Mouse (Mus musculus) ovary, postnatal 36 days (tissue): ENCODE data around the gene Pepd.
"Not testable (repeated sequence)": the region's sequence is repeated elsewhere in the genome, so short reads cannot be mapped to it uniquely, and the experiment has no call there.

Source experiments
- DNase-seq: peaks from one replicate; pipeline ENCODE4 v3.0.0; 2022; ENCODE audit warnings: low spot score, mixed read lengths

Pepd gene

DNA sequence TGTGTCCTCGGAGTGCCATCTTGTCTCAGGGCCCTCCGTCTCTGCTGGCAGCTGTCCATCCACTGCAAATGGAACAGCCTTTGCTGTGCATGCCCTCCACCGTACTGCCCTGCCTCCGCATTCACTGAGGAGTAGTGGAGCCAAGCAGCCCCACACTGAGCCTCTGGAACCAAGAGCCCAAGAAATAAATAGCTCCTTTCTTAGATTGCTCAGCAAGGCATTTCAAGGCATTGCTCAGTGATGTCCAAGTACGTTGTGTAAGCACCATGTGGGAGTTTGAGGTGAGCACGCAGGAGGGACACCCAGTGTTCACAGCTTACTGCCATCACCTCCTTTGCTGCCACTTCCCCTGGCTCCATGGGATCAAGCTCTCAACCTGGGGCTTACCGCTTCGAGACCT, 20.5 kb downstream of the Pepd start:
- no peak for DNase-seq

DNA sequence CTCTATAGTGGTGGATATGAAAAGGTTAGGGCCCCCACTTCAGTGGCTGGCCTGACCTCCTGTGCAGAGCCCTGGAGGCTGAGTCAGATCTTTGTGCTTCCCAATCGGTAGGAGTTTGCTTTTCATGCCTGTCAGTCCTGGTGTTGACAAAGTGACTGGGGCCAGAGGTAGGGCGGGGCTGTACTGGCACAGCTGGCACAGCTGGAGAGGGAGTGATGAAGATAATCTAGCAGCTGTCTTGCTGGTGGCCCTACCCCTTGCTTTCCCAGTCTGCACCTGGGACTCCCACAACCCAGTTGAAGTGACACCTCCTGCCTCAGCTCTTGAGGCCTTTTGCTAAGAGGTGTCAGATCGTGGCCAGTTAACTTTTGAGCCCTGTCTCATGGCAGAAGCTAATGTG, 21.0 kb downstream of the Pepd start:
- DNase-seq = no peak

DNA sequence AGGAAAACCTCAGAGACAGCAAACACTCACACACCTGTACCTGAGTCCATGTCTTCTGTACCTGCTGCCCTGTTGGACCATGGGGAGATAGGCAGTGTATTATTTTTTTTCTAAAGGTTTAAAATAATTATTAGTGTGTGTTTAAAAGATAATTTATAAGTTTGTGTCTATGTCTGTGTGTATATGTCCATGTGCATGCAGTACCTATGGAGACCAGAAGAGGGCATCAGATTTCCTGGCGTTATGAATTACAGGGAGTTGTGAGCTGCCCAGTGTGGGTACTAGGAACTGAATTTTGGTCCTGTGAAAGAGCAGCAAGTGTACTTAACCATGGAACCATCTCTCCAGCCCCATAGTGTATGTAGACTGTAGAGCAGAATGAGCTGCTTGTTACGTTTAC, 24.2 kb downstream of the Pepd start:
- no peak for DNase-seq

DNA sequence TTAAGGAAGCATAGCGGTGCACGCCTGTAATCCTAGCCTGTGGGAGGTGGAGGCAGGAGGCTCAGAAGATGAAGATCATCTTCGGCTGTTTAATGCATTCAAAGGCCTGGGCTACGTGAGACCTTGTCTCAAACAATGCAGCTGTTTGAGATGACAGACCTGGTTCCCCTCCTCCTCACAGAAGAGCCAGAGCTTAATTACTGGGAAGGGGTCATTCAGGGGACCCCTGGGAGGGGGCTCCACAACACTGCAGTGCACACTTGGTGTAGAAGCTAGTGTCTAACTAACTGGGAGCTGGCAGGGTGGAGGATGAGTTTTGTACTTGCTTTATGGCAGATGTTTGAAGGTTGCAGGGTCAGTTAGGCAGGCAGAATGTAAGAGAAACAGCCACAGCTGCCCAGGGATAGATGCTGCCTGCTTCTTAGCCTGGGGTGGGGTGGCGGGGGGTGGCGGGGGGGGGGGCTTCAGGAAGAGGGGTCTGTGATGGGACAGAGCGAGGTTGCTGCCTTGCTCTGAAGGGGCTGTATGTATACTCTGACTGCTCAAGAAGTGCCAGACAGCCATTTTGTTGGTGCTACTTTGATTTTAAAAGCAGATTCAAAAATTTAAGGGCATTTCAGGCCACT, 26.6 kb downstream of the Pepd start:
- no peak for DNase-seq

DNA sequence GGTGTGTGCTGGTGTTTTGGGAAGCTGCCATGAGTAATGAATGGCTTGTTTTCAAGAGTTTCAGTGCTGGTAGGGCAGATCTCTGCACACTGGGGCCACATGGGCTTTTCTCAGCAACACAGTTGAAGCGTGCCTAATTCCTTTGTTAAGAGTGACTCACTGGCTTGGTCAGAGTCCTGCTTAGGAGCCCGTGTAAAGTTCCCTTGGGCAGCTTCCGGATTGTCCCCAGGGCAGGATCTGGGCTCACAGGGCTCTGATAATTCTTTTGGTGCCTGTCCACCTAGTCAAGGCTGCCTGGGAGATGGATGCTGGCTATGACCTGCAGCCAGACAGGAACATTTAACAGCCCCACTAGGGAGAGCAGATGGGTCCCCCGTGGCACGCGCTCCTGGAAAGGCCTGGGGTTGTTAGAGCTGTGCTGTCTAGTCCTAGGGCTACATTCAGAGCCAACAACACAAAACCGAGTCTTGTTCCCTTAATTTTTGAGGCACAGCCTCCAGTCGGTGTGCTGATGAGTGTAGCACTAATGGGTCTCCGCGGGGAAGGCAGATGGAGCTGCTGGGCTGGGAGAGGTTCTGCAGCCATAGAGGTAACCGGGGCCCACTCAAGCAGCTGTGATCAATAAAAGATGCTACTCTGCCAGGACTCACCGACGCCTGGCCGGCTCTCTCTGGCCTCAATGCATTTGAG, 27.2 kb downstream of the Pepd start:
- peak; percentile 11 for DNase-seq

DNA sequence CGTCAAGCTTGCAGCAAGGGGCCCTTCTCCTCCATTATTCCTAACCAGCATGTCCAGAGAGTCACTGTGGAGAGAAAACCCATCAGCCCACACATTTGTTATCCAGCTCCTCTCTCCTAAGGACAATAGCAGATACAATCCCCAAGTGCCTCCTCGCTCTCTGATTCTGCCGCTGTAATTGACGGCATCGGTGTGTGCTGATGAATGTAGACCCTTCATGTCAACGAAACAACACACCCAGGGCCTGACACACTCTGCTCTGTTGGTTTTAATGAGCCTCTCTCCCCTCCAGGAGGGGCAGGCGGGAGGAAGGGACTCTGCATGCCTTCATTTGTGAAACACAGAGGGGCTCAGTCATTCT, 27.8 kb downstream of the Pepd start:
- no peak for DNase-seq

DNA sequence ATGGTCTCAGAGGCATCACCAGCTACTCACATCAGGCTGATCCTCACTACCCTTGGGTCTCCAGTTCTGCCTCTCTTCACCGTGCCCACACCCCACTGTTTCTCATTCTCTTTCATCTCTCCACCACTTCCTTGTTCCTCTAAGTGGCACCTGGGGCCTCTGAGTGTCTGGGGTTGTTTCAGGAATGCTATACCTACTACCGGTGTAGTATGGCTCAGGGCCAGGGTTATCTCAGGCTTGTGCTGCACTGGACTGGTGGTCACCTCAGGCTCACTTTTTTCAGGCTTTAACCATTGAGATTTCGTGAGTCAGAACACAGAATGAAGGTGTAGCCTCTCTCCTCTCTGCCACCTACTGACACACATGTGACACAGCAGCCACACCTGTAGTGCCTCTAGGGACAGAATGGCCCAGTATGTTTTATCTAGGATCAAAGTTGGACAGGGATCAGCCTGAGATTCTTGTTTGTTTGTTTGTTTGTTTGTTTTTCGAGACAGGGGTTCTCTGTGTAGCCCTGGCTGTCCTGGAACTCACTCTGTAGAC, 31.5 kb downstream of the Pepd start:
- no peak for DNase-seq

DNA sequence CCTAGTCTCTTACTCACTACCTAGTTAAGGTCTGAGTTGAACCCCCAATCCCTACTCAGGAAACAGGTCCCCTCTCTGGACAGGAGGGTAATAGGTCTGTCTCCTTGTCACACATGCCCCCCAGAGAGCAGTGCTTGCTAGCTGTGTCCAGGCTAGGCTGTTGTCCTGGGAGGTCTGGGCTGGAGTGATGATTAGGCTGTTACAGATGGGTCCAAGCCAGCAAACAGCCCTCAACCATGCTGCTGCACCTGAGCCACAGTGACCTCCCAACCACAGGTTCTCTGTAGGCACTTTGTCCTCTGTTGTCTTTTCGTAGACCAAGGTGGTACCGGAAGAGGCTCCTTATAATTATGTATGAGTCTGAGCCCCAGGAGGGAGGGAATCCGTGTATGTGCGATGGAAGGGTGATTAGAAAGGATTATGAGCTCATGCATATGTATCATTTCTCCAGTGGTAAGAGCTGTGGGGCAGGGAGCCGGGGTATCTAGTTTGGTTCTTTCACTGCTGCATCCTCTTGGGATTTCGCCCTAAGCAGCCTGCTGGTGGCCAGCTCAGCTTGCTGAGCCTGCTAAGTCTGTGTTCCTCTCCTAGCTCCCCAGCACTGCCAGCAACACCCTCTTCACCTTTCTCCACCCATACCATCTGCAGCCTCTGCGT, 34.2 kb downstream of the Pepd start:
- DNase-seq = no peak

DNA sequence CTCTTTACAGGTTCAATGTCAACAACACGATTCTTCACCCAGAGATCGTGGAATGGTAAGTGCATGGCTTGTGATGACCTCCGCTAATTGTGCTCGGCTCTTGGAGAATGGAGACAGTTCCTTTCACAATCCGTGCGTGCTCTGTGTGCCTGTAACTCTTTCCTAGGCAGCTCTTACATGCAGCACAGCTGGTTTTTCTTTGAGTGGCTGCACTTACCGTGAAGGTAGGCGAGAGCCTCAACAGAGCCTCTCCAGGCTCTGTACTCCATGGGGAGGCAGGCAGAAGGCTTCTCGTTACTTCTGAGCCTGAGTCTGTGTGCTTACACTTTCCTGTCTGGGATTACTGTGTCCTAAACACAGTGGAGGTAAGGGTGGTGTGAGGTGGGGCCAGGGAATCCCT, 42.4 kb downstream of the Pepd start:
- no peak for DNase-seq

DNA sequence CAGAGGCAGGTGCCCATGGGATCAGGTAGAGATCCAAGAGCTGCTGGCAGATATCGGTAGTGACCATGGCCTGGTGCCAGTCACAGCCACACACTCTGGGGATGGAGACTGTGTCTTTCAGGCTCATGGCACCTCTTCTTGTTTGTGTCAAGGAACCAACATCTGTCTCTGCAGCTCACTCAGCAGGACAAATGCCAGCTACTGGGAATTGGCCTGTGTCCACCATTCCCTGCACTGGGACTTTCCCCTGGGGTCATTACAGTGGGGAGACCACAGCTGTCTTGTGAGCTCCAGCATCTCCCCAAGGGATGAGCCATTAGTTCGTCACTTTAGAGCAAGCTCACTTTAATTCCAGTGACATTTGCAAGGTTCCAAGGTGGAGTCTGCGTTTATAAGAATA, 43.1 kb downstream of the Pepd start:
- DNase-seq = no peak

DNA sequence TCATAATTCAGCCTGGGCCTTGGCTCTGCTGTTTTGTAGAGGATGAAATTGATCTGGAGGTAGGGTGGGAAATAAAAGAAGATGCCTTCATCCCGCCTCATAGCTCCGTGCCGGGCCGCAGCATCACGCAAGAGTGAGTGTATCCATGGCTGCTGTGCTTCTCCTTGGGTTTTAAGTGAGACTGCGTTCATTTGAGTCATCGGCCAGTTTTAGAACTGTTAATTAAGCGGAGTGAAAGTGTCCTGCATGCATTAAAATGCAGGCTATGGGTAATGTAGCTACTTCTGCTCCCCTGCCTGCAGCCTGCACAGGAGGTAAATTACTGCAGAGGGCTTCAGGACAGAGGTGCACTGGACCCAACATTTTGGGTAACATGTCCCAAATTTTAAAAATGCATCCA, 45.0 kb downstream of the Pepd start:
- DNase-seq = no peak

DNA sequence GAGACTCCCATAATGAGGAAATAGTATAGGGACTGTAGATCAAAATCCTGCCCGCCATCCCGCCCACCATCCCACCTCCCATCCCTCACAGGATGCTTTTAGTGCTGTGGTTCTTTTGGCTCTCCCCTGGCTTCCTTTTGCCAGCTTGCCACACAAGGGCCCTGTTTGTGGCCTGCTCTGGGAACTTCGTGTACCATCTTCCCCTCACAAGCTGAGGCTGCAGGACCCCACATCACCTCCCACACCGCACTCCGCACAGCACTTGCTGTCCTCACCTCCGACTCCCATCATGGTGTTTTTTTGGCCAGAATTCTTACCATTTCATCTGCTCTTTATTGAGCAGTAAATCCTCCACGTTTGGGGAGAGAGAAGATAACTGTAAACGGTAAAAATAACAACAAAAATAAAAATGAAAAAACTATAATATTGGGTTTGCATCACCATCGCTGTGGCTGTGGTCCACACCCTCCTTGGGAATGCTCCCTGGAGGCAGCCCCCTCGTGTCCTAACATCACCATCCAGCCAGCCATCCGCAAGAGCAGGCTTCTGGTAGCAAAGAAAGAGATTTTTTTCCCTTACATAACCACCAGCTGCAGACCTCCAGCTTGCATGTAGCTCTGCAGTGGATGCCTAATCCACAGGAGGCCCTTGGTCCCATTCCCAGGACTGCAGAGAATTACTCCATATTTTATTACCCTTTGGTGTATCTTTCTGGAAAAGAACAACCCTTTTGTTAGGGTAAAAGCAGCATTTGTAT, 51.9 kb downstream of the Pepd start:
- DNase-seq = no peak

DNA sequence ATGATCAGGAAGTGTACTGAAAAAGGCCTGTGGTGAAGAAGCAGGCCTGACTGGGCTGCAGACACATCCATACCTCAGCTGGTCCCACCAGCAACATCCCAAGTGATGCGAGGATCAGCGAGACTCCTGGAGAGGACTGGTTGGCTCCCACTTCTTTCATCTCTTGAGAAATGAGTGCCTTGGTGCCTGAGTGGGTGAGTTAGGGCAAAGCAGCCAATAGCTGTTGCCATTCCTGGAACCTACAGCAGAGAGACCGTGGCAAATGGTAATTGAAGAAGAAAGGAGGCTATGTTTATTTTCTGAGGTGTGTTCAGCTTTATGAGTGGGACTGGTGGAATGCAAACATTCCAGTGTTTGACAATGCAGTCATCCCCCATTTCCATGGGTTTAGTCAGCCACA, 55.2 kb downstream of the Pepd start:
- DNase-seq = no peak

DNA sequence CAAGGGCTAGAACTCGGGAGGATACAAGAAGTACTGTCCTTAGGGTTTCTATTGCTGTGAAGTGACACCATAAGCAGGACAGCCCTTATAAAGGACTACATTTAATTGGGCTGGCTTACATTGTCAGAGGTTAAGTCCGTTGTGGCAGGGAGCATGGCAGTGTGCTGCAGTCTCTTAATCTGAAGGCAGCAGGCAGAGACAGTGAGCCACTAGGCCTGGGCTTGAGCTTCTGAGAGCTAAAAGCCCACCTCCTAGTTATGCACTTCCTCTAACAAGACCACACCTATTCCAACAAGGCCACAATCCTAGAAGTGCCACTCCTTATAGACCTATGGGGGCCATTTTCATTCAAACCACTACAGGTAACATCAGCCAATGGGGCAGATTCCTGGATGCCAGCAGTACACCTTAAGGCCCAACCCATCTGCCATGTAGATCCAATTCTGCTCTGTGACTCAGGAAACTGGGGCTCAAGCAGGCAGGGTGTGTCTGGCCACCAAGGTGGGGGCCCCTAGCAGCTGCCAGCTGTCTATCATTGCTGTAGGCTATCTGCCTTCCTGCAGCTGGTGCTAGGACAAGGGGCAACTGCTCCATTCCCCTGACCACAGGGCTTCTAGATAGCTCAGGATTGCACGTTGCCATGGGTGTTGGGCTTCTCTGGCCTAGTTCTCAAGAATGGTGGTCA, 56.7 kb downstream of the Pepd start:
- DNase-seq = no peak

DNA sequence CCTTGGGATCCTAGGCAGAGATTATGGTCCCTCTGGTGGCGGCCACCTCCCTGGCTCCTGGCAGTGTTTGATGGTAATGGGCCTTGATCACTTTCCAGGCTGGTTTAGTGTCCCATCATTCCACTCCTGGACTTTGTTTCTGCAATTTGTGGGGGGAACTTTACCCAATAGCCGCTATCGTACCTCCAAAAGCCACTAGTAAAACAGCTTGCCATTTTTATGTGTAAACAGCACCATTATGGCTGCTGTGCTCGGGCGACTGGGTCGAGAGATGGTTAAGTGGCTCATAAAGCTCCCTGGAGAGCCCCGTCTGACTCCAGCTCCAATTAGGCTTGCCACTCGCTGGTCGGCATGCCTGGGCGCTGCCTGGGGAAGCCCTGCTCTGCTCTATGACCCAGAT, 59.6 kb downstream of the Pepd start:
- DNase-seq = no peak

DNA sequence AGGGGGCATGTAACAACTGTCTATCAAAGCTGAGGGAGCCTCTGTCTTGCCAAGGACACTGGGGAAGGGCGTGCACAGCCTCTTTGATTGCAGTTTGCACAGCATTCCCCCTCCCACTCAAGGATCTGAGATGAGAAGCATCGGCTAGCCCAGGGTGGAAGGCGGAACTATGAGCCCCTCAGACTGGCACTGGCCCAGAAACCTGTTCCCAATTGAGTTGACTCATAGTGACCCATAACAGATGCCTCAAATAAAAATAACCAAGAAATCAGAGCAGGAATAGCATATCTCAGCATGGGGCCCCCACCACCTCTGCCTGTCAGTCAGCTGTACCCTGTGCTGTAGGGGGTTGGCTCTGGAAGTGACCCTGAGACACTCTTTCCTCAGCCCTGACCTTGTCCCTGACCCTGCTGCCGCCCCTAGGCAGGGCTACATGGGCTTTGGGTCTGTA, 60.8 kb downstream of the Pepd start:
- no peak for DNase-seq

DNA sequence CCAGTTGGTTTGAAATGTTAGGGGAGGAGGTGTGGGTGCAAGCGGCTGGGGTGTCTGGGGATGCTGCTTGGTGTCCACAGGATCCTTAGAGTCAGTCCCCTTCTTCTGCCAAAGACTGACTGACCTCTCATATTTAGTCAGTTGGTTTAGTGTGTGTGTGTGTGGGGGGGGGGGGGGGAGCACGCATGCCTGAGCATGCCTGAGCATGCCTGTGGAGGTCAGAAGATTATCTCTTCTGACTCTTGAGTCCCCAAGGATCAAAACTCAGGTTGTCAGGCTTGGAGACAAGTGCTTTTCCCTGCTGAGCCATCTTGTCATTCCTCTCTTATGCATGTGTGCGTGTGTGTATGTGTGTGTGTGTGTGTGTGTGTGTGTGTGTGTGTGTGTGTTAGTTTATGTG, 61.7 kb downstream of the Pepd start:
- no peak for DNase-seq

DNA sequence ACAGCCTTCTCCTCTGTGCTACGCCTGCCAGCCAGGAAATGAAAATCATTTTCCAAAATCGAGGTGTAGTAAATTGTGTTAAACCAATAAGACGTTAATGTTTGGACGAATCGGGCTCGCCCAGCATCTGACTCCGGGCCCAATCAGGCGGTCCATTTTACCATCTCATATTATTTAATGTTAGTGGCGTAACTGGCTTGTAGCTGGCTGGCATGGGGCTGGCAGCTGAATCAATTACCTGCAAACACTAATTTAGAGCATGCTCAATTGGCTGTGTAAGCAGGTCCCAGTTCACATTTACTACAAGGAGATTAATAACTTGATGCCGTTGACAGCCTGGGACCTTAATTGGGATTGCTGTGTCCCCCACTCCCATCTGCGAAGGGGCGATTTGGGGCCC, 63.7 kb downstream of the Pepd start:
- DNase-seq = no peak

DNA sequence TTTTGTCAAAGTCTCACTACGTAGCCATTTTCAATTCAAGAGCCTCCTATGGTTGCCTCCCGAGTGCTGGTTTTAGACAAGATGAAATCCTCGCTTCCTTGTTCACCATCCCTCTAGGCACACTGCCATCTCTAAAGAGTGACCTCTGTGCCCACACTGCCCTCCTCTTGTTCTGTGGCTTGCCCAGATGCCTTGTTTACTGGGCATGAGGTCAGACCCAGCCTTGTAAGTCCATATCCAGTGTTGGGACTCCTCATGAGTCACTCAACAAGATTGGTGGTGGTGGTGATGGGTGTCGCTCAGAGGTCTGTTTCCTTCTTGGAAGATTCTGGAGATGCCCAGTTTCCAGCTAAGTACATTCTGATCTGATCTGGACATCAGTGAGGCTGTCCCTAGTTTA, 65.2 kb downstream of the Pepd start:
- no peak for DNase-seq

DNA sequence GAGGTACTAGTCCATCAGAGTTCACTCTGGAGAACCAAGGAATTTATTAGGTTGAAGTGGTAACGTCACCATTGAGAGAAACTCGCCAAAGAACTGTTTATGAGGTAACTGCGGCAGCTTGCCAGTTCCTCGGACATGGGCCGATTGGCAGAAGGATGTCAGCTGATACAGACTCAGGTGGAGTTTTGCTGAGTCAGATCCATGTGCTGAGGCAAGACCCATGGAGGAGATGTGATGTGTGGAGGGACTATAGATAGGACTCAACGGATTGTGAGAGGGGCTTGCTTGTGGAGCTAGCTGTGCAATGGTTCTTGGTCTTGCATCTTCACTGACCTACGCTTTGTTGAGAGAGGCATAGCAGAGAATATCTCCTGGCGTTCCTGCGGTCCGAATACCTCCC, 69.6 kb downstream of the Pepd start:
- no peak for DNase-seq

DNA sequence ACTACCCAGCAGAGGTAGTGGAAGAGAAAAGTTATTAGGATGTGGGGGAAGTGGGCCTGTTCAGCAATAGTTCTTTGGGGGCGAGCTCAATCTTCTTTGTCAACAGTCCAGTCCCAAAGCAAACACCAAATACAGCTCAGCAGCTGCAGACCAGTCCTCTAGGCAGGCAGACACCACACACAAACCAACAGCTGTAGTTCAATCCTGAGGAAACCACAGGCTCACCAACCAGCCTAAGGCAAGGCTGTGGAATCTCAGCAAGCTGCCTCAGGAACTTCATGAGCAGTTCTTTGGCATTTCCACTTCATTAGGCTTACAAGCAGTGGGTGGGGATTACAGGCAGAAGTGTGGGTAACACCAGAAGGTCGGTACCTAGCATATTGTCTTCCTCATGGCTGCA, 70.2 kb downstream of the Pepd start:
- not testable (repeated sequence) for DNase-seq
